Mouse (Mus musculus): ENCODE data around the gene Shld1. TPM values are rescaled to one million over a fixed set of nuclear protein-coding genes. Genes with fewer than 3 reads are reported as not detected.

Shld1 gene
- 10 to 100 TPM in 1 of 2 experiments, 1 to 10 TPM in 1; 8.3 to 10.7 TPM for total RNA-seq (2021)
- long read RNA-seq, transcript Shld1-201 (3 exons, 1,076 nt) = major isoform, 6 of 21 reads
- long read RNA-seq, partial matches to known transcripts = 2 of 21 reads
- long read RNA-seq, other reads (novel, unspliced or antisense) = 13 of 21 reads

DNA sequence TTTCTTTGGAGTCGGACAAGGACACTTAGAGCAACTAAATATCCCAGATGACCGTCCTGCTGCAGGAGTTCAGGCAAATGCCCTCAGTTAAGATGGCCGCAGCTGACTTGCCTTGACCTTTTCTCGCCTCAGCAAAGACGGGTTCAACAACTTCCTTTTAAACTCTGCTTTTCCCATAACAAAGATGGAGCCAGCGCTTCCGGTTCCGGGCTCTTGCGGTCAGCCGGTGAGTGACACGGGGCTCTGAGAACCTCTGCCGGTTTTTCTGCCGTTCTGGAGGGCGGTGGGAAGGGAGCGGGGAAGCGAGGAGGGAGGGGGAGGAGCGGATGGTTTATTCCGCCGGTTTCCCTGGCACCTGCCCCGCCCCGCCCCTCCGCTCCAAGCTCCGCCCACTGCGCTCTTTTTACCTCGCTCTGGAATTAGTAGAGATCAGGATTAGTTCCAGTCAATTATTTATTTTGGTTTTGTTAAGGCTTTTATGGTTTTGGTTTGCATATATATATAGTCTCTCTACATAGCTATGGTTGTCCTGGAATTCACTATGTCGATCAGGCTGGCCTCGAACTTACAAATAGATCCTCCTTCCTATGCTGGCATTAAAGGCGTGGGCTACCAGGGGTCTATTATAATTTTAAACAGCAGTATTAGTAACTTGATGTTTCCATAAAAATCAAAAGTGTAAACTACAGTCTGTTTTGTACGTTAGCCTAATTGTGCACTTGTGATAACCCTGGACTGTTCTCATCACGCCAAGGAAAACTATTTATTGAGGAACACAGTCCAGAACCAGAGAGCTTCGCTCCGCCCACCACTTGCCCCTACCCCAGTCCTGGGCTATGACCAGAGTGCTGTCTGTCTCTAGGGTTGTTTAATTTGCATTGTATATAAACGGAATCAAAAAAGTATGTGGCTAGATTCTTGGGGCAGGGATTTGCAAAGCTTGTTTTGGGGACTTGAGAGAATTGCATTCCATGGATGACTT, at the start of gene Shld1:
Gene Shld1, plus strand, starts transcription at position 176 of the 982 bp plus-strand sequence.
- peak; percentile 86 to 95 for DNase-seq (ENCODE audit: low spot score in 2 of 2)

DNA sequence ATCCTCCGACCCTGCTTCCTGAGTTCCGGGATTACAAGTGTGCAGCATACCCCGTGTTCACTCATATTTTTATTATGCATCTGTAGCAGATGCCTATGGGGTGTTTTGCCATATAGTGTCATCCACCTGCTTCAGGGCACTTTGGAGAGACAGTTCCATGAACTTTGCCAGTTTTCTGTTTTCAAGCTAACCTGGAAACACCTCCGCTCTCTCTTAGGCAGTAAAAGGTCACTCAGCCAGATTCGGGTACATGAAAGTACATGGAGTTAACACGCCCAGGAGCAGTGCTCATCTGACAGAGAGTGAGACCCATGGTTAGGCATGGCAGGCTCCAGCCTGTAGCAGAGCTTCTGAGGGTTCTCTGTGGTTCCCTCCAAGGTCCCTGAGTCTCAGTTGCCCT, 48.4 kb upstream of the Shld1 start:
- no peak for DNase-seq (ENCODE audit: low spot score in 2 of 2)

DNA sequence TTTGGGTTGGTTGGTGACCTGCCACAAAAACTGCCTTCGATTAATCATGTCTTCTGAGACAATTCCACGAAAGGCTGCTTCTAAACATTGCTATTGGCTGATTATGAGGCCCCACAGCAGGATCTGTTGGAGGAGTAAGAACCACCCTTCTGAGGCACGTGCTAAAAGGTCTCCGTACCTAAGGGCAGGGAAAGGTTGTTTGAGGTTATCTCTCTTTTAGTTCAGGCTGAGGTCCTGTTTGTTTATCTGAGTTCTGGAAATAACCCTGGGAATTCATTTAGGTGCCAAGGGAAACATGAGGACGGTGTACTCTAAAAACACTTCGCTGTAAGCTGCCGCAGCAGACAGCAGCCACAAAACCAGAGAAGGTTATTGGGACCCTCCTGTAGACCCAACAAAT, 47.4 kb upstream of the Shld1 start:
- no peak for DNase-seq (ENCODE audit: low spot score in 2 of 2)

DNA sequence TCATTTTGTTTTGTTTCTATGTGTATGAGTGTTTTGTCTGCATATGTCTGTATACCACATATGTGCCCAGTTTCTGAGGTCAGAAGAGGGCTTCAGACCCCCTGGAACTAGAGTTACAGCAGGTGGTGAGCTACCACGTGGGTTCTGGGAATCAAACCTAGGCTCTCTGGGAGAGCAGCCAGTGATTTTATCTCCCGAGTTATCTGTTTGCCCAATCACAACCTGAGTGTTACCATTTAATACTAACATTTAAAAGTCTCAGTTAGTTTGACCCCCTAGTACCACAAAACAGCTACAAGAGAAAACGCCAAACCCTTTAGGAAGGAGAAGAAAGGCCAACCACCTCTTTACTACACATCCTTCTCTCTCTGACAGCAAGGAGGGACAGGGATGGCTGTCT, 45.5 kb upstream of the Shld1 start:
- no peak for DNase-seq (ENCODE audit: low spot score in 2 of 2)

DNA sequence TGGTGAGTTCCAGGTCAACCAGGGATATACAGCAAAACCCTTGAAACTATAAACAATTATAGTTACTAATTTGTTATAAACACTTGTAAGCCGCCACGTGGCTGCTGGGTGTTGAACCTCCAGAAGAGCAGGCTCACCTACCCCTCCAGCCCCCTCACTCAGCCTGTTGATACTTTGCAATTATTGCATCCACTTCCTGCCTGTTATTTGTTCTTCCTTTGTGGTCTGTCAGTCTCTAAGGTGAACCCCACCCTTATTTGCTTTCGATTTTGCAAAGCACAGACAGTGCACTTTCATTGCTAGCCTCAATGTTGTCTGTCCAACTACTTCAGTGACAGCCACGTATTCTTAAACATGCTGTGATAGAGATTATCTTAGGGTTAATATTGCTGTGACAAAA, 43.6 kb upstream of the Shld1 start:
- DNase-seq (ENCODE audit: low spot score in 2 of 2) = no peak

DNA sequence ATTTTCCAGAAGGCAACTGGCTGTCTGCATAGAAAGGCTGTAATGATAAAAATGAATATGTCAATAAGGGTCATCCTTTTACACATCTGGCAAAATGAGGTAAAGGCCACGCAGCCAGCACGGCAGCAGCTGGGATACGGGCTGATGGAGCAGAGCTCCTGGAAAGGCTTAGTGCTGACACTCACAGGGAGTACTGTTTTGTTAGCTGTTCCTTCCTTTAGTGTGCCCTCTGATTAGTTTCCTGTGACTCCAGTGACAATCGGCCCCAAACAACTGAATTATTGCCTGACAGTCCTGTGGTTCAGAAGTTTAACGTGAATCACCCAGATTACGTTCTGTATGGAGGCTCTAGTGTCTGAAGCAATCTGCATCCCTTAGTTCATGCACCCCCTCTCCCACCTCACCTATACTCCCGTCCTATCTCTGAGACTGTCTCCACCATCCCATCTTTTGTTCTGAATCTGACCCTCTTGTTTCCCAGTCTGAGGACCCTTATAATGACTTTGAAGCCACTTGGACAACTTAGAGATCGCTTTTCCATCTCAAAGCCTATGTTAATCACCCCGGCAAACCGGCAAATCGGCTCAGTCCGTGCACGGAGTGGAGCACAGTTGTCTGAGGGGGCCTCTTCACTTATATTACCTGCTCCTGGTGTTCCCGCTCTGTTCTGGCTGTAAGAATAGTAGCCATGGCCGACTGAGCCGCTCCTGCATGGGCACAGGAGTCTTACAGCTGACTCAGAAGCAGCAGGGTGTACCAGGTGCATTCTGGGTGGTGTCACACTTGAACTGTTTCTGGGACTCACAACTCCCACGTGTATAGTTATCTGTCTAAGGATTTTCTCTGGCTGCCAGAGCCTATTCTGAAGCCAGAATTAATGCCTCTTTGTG, 39.6 kb upstream of the Shld1 start:
- DNase-seq (ENCODE audit: low spot score in 2 of 2) = no peak

DNA sequence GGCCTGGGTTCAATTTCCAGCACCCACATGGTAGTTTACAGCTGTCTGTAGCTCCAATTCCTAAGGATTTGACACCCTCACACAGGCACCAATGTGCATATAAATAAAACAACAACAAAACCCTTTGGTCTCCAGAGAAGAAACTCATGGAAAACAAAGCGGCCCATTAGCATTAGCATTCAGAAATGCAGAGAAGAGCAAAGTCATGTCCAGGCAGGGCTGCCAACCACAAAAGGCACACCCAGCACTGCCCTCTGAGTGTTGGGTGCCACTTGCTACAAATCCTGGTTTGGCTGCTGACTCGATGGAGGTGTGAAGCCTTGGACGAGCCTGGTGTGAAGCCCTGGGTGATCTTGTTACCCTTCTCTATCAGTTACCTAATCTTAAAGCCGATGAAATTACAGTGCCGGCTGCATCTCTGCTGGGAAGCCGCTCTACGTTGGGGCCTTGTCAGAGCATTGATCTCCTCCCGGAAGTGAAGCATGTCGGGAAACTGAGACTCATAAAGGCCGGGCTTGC, 37.3 kb upstream of the Shld1 start:
- DNase-seq (ENCODE audit: low spot score in 2 of 2) = no peak

DNA sequence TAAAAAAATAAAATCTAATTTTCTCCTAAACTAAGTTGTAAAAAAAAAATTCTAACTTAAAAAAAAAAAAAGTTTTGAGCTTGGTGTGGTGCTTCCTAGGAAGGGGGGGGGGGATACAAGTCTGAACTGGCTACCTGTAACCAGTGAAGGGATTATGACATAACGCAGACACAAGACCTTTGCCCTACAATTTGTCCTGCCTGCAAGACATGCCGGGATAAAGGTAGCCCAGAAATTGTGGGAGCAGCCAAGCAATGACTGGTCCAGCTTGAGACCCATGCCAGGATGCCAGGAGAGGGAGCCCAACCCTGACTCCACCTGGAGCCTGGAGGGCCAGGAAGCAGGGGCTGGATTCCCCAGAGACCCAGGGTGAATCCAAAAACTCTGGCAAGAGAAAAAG, 36.2 kb upstream of the Shld1 start:
- no peak for DNase-seq (ENCODE audit: low spot score in 2 of 2)

DNA sequence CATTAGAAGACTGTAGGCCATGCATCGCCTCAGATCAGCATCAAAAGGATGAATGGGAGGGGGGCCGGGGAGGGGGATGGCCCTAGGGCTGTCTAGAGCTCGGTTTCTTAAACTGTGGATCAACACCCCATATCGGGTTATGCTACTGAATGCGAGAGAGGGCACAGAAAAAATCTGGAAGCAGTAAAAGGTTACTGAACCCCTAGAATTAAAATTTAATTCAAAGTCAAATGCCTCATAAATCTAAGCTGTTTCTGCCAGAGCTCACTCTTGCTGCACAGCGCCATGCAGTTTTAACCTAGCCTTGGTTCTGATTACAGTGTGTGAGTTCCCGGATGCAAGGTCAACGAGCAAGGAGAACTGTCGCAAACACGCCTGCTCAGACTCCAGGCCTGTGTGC, 34.3 kb upstream of the Shld1 start:
- DNase-seq (ENCODE audit: low spot score in 2 of 2) = no peak

DNA sequence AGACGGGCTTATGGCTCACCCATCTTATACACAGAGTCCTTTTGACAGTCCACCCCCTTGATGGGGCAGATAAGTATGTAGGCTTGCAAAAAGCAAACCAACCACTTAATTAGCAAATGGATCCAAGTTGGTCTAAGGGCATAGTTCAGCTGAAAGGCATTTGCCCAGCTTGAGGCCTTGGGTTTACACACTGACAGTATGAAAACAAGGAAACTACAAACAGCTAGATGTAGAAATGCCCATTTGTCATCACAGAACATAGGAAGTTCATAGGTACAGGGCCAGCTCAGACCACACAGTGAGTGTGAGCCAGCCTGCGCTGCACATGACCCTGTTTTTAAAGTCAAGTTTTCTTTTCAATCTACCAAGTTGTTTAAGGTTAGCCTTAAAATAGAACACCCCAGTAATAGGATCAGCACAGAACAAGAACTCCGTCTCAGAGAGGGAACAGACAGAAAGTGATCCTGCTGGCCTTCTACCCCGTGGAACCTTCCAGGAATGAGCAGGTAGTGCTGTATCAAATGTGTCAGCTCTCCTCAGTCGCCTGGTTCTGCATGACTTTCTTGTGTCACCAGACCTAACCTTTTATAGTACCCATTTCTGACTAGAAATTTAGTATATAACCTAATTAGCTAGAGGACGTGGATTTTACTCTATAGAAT, 31.8 kb upstream of the Shld1 start:
- DNase-seq (ENCODE audit: low spot score in 2 of 2) = no peak

DNA sequence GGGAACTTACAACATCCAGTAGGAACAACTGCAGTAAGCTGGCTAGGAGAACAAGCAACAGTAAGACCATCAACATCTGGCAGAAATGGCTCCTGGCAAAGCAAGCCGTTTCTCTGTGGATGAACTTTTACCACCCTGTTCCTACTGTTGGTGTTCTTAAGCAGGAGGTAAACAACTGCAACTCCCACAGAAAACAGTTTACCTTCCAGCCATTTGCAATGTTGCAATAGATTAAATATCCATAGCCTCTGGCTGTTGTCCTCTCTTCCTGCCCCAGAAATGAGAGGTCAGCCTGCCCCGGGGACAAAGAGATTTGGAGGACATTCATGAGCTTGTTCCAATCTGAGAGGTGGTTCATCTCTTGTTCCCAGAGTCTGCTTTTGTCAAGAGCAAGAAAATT, 29.5 kb upstream of the Shld1 start:
- DNase-seq (ENCODE audit: low spot score in 2 of 2) = no peak

DNA sequence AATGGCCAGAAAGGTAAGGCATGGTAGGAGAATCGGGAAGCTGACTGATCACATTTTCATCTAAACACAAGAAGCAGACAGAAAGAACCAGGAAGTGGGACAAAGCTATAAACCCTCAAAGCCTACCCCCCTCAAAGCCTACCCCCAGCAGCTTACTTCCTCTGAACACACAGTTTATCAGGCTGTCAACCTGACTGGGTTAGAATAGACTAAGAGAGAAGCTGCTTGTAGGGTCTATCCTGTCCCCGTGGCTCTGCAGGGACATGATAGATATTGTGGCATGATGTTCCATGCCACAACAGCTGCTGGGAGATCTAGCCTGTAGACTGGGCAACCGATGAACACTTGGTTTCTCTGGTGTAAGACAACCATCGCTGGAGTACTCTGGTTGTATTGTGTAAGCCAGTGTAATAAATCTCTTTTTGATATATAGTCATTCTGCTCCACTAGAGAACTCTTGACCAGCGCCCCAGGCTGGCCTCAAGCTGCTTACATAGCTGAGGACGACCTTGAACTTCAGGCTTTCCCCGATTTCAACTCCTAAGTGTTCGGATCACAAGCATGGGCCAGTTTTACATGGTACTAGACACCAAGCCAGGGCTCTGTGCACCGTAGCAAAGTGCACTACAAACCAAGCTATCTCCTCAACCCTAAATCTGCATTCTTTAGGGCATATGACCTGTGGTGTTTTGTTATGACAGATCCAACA, 28.2 kb upstream of the Shld1 start:
- DNase-seq (ENCODE audit: low spot score in 2 of 2) = no peak

DNA sequence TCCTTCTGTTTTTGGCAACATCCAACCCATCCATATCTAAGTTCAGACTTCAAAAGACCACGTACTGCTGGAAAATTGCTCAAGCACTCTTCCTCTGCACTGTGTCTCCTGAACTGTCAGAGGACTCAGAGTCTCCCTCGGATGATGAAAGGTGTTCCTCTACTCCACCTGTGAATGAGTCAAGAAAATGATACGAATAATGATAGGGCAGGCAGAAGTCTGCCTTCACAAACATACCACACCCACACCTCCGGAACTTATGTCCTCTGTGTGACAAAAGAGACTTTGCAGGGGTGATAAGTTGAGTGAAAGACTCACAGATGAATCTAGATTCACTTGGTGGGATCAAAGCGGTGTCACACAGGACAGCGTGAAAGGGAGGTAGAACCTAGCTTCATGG, 17.6 kb upstream of the Shld1 start:
- DNase-seq (ENCODE audit: low spot score in 2 of 2) = no peak

DNA sequence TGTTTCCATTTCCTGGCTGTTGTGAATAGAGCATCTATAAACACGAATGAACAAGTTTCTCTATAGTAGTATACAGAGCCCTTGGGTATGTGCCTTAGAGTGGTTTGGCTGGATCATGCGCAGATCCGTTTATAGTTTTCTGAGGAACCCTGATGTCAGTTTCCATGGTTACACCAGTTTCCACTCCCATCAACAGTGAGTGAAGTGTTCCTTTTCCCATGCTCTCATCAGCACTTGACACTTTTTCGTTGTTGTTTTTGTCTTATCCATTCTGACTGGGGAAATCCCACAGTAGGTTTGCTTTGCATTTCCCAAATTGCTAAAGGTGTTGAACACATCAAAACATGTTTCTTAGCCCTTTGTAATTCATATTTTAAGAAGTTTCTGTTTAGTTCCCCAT, 16.4 kb upstream of the Shld1 start:
- no peak for DNase-seq (ENCODE audit: low spot score in 2 of 2)

DNA sequence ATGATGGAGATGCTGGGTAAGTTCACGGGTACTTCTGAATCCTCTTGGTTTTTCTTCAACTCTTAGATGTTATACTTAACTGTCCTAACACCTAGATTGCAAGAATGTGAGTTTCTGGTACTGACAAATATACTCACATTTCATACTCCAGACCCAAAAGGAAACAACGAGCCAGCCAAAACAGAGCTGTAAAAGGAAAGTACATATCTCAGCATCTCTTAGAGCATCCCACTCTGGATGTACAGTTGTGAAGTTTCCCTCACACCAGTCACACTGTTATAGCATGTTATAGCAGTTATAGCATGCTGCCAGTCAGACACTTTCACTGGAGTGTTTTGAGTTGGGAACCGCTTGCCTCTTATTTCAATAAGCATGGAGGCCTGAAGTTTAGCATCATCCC, 14.6 kb upstream of the Shld1 start:
- DNase-seq (ENCODE audit: low spot score in 2 of 2) = no peak

DNA sequence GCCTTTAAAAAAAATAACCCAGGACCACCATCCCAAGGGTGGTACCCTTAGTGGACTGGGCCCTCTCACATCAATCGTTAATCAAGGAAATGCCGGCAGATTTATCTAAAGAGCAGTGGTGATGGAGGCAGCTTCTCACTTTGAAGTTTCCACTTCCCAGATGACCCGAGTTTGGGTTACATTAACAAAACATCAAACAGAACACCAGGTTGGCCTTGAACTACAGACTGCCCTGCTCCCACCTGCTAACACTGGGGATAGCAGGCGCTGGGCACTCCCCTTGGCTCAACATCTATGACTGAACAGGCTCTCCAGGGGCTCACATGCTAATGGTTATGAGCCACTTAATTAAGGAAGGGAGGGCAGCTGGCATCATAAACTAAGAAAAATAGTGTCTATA, 10.6 kb upstream of the Shld1 start:
- no peak for DNase-seq (ENCODE audit: low spot score in 2 of 2)

DNA sequence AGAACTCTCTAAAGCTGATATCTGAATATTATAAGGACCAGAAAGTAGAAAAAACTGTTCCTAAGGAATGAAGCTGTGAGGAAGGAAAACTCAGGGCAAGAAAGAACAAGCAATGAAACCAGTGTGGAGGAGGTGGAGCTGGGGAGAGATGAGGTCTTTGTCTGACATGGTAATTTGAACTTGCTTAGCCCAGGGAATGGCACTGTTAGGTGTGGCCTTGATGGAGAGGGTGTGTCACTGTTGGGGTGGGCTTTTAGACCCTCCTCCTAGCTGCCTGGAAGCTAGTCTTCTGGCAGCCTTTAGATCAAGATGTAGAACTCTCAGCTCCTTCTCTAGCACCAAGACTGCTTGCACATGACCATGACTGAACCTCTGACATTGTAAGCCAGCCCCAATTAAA, 1.7 kb upstream of the Shld1 start:
- no peak for DNase-seq (ENCODE audit: low spot score in 2 of 2)

DNA sequence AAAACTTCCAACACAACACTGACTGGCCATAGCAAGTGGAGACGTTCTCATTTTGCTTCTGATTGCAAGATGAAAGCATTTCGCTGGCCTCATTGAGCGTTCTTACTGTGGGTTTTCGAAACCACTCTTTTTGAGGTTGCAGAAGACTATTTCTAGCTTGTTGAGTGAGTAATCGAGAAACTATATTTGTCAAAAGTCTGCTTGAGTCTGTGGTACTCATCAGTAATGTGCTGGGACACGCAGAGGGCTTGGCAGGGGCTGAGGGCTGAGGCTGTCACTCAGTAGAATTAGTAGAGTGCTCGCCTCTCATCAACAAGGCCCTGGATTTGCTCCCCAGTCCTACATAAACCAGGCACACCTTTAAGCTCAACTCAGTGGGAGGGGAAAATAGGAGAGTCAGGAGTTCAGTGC, 1.9 kb downstream of the Shld1 start:
- peak in 1 of 2 experiments; percentile 45 for DNase-seq (ENCODE audit: low spot score in 2 of 2)

DNA sequence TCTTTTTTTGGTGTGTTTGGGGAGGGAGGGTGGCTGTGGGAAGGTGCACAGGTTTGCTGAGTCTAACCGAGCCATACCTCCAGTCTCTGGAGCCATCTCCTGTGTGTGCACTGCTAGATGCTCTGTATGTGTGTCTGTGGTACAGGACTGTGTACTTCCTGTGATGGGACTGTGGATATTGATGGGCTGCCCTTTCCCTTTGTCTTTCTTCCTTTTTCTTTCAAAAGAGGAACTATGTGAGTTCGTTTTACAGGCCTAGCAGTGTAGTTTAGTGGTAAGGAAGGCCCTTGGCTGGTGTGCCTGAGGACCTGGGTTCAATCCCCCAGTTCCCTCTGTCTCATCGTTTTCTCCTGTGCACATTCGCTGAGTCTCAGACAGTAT, 2.4 kb downstream of the Shld1 start:
- DNase-seq (ENCODE audit: low spot score in 2 of 2) = no peak

DNA sequence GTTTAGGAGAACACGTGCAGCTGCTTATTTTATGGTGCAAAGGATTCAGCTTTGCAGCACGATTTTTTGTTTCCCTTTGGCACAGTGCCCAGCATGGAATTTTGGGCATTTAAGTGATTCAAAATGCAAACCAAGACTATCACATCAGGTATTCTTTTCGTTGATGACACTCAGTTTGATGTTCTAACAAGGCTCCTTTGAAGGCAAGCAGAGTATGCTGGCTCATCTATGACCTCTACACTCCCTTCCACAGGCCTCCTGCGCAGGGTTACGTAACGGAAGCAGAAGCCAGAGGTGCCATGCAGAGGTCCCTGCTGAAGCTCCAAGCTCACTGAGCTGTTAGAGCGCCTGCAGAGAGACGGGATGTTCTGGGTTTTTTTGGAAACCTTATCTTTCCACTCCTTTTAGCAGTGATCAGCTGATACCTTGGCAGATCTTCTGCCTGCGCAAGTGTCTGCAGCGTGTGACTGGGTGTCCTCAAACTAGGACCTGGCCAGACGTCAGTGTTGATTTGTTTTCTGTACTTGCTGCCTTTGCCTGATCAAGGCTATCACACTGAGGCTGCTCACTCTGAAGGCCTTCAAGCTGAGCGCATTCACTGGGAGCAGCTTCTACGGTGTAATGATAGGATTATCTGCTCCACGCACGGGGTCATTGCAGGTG, 3.0 kb downstream of the Shld1 start:
- DNase-seq (ENCODE audit: low spot score in 2 of 2) = peak in 1 of 2 experiments; percentile 41

All from layer of hippocampus, adult 18-20 months (tissue).